In genomic region chr1:61355241-61355640, GRCm38 (mm10) we compare ENCODE assay signal across 17 mouse cellular contexts.
"Had no signal": no experiment of that assay in that cellular context is flagged by ENCODE, and none has a peak within 500 bp of the region (broad histone marks: within the 10 kb centered on the region; RNA-seq: fewer than 3 reads in every experiment).

No protein-coding gene starts in this region.

- H3K4me3 ChIP-seq: hindbrain, embryonic 12.5 days; left cerebral cortex, adult 2 months; limb, embryonic 10.5 days; liver, embryonic 15.5 days; lung, embryonic 15.5 days; megakaryocyte, embryonic 14.5 days; midbrain, embryonic 12.5 days; neural tube, embryonic 13.5 days had no signal

- H3K27me3 ChIP-seq: hindbrain, embryonic 12.5 days; liver, embryonic 15.5 days; lung, embryonic 15.5 days; megakaryocyte, embryonic 14.5 days had no signal

- H3K9me3 ChIP-seq: hindbrain, embryonic 12.5 days; limb, embryonic 10.5 days; liver, embryonic 15.5 days; lung, embryonic 15.5 days; midbrain, embryonic 12.5 days; neural tube, embryonic 13.5 days had no signal

- DNase-seq: kidney, adult 18-20 months; lung, postnatal 14 days; right cerebral cortex, adult 18-20 months; right cerebral cortex, postnatal 25 days; thymus, postnatal 36 days had no signal

- H3K4me2 ChIP-seq: hindbrain, embryonic 12.5 days; liver, embryonic 11.5 days; liver, embryonic 15.5 days; lung, embryonic 15.5 days; midbrain, embryonic 12.5 days; neural tube, embryonic 13.5 days had no signal

- H3K4me1 ChIP-seq: liver, embryonic 15.5 days; megakaryocyte, embryonic 14.5 days had no signal

- H3K27ac ChIP-seq: hindbrain, embryonic 12.5 days; hindbrain, postnatal 0 days; left cerebral cortex, adult 2 months; limb, embryonic 10.5 days; liver, embryonic 15.5 days; lung, embryonic 15.5 days; macrophage; midbrain, embryonic 12.5 days; neural tube, embryonic 13.5 days had no signal

- ATAC-seq: hindbrain, postnatal 0 days; midbrain, embryonic 16.5 days had no signal

- H3K9ac ChIP-seq: hindbrain, embryonic 12.5 days; liver, embryonic 15.5 days; lung, embryonic 15.5 days; midbrain, embryonic 12.5 days; neural tube, embryonic 13.5 days had no signal

- H3K36me3 ChIP-seq: hindbrain, embryonic 12.5 days; limb, embryonic 10.5 days; liver, embryonic 15.5 days; lung, embryonic 15.5 days; midbrain, embryonic 12.5 days; neural tube, embryonic 13.5 days had no signal
